Mouse (Mus musculus) liver, adult 2 months (tissue): ENCODE measurements around the gene Tnrc6a. TPM values are rescaled to one million over a fixed set of nuclear protein-coding genes. Genes with fewer than 3 reads are reported as not detected.

Experiments
- DNase-seq: peaks from one replicate; pipeline ENCODE4 v3.0.0-alpha.2; 2011; ENCODE audit warnings: low read depth, low spot score; ENCODE audit errors: extremely low read depth
- H3K27ac ChIP-seq: fragments of 200-500 bp; replicated peaks from 2 replicates; pipeline ENCODE4 v1.5.1; 2012; ENCODE audit warnings: low read depth, mild to moderate bottlenecking, control low read depth, inconsistent platforms, low read length; ENCODE audit not compliant: insufficient read depth
- H3K27me3 ChIP-seq: fragments of 200-500 bp; 2 replicates; pipeline ENCODE4 v1.6.1; 2012; ENCODE audit warnings: mild to moderate bottlenecking, moderate library complexity, low read length, inconsistent platforms; ENCODE audit not compliant: control insufficient read depth, insufficient read depth
- H3K36me3 ChIP-seq: fragments of 200-500 bp; 2 replicates; pipeline ENCODE4 v1.6.1; 2012; ENCODE audit warnings: low read length, inconsistent platforms; ENCODE audit not compliant: control insufficient read depth, insufficient read depth
- H3K4me1 ChIP-seq: fragments of 200-500 bp; 2 replicates; pipeline ENCODE4 v1.6.1; 2011; ENCODE audit warnings: low read length; ENCODE audit not compliant: control insufficient read depth, insufficient read depth
- H3K4me3 ChIP-seq: fragments of 200-500 bp; 2 replicates; pipeline ENCODE4 v1.5.1; 2011; ENCODE audit warnings: low read depth, mild to moderate bottlenecking, control low read depth, low read length, moderate library complexity; ENCODE audit not compliant: insufficient read depth
- H3K79me2 ChIP-seq: fragments of 200-500 bp; 2 replicates; pipeline ENCODE4 v1.6.1; 2012; ENCODE audit warnings: inconsistent platforms, mild to moderate bottlenecking, low read length, moderate library complexity; ENCODE audit not compliant: control insufficient read depth, insufficient read depth
- H3K9ac ChIP-seq: fragments of 200-500 bp; 2 replicates; pipeline ENCODE4 v1.6.1; 2012; ENCODE audit warnings: low read depth, mild to moderate bottlenecking, control low read depth, inconsistent platforms, low read length
- CTCF ChIP-seq: fragments of 200-500 bp; IDR thresholded peaks from 2 replicates; pipeline ENCODE4 v1.5.1; 2011; ENCODE audit warnings: low read depth, low read length, control low read depth
- POLR2A ChIP-seq: fragments of 200-500 bp; IDR thresholded peaks from 2 replicates; pipeline ENCODE4 v1.6.1; 2011; ENCODE audit warnings: low read length, control low read depth; ENCODE audit not compliant: insufficient read depth; ENCODE audit errors: extremely low read depth
- WGBS: fragments of 180-500 bp; shearing (Covaris S2); methylation state at CpG from one replicate; pipeline ENCODE4 v1.1.7; 2018; 5-methylcytosine and 5-hydroxymethylcytosine counted together
- polyA plus RNA-seq: library from polyadenylated mRNA; depleted of rRNA; stranded (reverse); fragments of >200 nt; gene quantifications from 2 replicates; pipeline ENCODE4 v1.2.3, GENCODE M21; 2012
- total RNA-seq: library from RNA; depleted of rRNA; stranded (reverse); fragments of >200 nt; gene quantifications from 2 replicates; pipeline ENCODE4 v1.2.3, GENCODE M21; 2014

Gene Tnrc6a
- total and polyA plus RNA-seq, 2 experiments = 22.1 to 29.7 TPM

DNA sequence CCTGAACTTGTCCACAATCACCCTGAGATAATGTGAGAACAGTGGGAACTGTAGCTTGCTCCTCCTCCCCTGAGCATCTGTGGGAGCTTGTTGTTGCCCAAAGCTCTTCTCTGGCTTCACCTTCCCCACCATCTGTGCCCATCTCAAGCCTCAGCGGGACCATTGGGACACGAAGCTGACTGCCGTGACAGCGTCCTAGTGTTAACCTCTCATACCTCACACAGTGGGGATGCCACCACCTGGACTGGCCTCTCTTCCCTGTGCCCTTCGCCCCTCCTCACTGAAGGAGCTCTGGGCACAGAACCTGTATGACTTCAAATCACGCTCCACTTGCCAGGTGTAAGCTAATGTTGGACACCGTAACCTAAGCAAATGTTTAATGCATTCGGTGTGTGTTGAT is 71.0 kb downstream of the Tnrc6a start:
- H3K36me3 ChIP-seq = peaks cover 21% of the 10 kb centered on the region
- peaks cover 29% of the 10 kb centered on the region for H3K4me1 ChIP-seq
- peak overlapping the region; percentile 42; the same call in 1 of the 2 replicates for H3K27ac ChIP-seq
- H3K79me2 ChIP-seq = no peaks in the 10 kb centered on the region
- no peak for TF ChIP-seq POLR2A
- H3K9ac ChIP-seq = no peak overlapping the region
- 90% methylated on average over 8 of the region's 8 CpGs for WGBS
- DNase-seq = no peak
- no peaks in the 10 kb centered on the region for H3K27me3 ChIP-seq
- H3K4me3 ChIP-seq = no peak overlapping the region

DNA sequence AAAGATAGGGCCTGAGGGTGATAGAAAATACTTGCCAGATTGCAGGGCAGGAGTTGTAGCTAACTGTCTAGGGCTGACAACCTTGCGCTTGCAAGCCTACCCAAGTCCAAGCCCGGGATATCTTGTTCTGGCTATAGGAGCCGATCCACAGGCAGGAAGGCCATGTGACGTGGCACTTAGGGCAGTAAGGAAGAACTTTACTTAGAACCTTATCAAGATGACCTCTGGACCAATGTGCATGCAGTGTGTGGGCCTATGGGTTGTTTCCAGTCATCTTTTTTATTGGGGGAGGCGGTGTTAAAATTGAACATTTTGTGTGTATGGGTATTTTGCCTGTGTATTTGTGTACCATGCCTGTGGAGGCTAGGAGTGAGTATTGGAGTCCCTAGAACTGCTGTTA is 72.7 kb downstream of the Tnrc6a start:
- Histone ChIP-seq H3K4me1 (peaks cover 28% of the 10 kb centered on the region), H3K4me3 (no peak overlapping the region), H3K36me3 (peaks cover 9% of the 10 kb centered on the region), H3K27me3 (no peaks in the 10 kb centered on the region), H3K27ac (no peak overlapping the region; the same call in 1 of the 2 replicates), H3K79me2 (no peaks in the 10 kb centered on the region), H3K9ac (no peak overlapping the region)
- no peak for DNase-seq
- WGBS = 68% methylated on average over 5 of the region's 5 CpGs
- no peak for TF ChIP-seq POLR2A
- no peak for TF ChIP-seq CTCF

DNA sequence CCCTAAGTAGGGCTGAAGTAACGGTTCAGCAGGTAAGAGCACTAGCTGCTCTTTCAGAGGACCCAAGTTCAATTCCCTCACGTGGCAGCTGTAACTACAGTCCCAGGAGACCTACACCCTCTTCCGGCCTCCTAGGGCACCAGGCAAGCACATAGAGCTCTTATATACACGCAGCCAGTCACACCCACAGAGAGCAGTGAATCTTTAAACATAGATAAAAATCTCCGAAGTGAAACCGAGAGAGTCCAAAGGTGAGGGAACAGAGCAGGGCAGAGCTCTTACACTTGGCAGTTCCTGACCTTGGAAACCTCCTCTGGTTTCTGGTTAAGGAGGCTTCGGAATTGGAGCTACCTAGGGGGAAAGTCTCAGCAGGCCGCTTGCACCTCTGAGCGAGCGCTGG is 75.0 kb downstream of the Tnrc6a start:
- Histone ChIP-seq H3K4me1 (peaks cover 13% of the 10 kb centered on the region), H3K9ac (peak overlapping the region; percentile 13; the same call in 1 of the 2 replicates), H3K27me3 (no peaks in the 10 kb centered on the region), H3K36me3 (no peaks in the 10 kb centered on the region), H3K27ac (peak overlapping the region; percentile 93), H3K4me3 (no peak overlapping the region), H3K79me2 (no peaks in the 10 kb centered on the region)
- TF ChIP-seq POLR2A (no peak), CTCF (0 out of 2 replicates have a peak, but pooled peaks have one; percentile 18)
- peak; percentile 93 for DNase-seq
- 38% methylated on average over 10 of the region's 10 CpGs for WGBS

DNA sequence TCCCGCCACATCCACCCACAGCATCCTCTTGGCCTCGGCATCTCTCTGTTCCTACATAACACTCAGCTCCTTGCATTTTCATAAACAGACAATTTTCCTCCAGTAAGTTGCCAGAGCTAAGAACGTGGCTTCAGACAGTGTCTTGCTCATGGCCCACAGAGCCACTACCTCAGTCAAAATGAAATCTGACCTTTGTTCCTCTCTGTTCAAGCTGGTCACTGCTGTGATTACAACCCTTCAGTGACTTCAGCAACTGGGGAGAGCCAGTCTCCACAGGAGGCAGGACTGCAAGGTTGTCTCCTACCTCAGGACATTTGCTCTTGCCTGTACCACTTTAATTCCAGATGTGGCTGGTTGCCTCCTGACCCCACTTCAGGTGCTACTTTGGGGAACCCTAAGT is 75.5 kb downstream of the Tnrc6a start:
- no peak overlapping the region for H3K4me3 ChIP-seq
- TF ChIP-seq CTCF (no peak), POLR2A (no peak)
- peak overlapping the region; percentile 93 for H3K27ac ChIP-seq

DNA sequence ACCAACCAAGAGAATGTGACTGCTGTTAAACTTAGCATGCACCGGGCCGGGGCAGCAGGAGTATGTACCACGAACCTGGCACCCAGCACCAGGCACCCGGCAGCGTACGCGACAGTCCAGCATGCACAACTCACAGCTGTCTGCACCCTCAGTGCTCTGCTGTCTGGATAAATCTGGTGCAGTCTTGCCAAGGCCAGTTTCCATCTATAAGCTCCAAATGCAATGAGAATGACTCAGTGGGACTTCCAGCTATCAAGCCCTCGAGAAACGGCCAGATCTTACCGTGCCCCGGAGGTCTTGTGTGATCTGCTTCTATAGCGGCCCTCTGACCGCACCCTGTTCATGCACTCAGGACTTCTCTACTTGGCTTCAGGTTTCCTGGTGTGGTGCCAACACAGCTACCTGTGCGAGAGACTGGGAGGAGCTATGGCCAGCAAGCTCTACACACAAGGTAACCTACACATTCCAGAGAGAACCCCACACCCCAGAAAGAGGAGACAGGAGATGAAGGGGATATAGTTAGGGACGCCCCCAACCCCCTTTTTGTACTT is 76.0 kb downstream of the Tnrc6a start:
- WGBS = 92% methylated on average over 15 of the region's 15 CpGs
- TF ChIP-seq CTCF (no peak), POLR2A (no peak)
- Histone ChIP-seq H3K27ac (peak overlapping the region; percentile 93; the same call in 1 of the 2 replicates), H3K79me2 (no peaks in the 10 kb centered on the region), H3K9ac (no peak overlapping the region), H3K27me3 (no peaks in the 10 kb centered on the region), H3K4me1 (peaks cover 11% of the 10 kb centered on the region), H3K4me3 (no peak overlapping the region), H3K36me3 (no peaks in the 10 kb centered on the region)
- no peak for DNase-seq

More for the DNA sequence above, 75.5 kb downstream of the Tnrc6a start:
- Histone ChIP-seq H3K4me1 (peaks cover 13% of the 10 kb centered on the region), H3K9ac (peak overlapping the region; percentile 13; the same call in 1 of the 2 replicates), H3K27me3 (no peaks in the 10 kb centered on the region), H3K79me2 (no peaks in the 10 kb centered on the region), H3K36me3 (no peaks in the 10 kb centered on the region)
- 52% methylated on average over 3 of the region's 3 CpGs for WGBS
- peak; percentile 81 for DNase-seq

DNA sequence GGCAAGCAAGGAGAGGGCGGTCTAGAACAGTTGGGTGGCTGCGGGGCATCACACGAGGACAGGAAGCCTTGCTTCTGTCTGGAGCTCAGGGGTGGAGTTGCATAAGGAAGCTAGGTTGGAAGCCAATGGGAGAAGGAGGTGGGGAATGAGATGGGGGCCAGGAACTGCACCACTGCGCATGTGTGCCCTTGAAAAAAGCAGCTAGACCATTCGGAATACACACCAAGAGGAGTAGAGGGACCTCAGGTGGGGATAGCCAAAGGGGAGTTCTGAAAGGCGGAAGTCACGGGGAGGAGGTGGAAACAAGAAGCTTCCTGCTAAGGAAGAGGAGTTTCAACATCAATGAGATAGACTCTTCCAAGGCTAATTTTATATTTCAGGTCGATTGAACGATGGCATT is 77.0 kb downstream of the Tnrc6a start:
- H3K79me2 ChIP-seq = no peaks in the 10 kb centered on the region
- H3K27me3 ChIP-seq = no peaks in the 10 kb centered on the region
- H3K36me3 ChIP-seq = no peaks in the 10 kb centered on the region
- 81% methylated on average over 9 of the region's 9 CpGs for WGBS
- H3K27ac ChIP-seq = no peak overlapping the region
- peaks cover 9% of the 10 kb centered on the region for H3K4me1 ChIP-seq
- no peak for DNase-seq
- no peak overlapping the region for H3K4me3 ChIP-seq
- no peak for TF ChIP-seq POLR2A
- TF ChIP-seq CTCF = no peak
- no peak overlapping the region for H3K9ac ChIP-seq
